Mouse (Mus musculus): ENCODE data around the gene Igf1r.

GRCm38 (mm10) chr7:68054498-68054897 lies 101.9 kb downstream of the Igf1r start:
- TF ChIP-seq CTCF (IDR thresholded peaks at IDR 0.05; ENCODE audit: extremely low read depth, insufficient read depth, insufficient read length, insufficient replicate concordance) = no peak
- no peak for TF ChIP-seq POLR2A (IDR thresholded peaks at IDR 0.05; ENCODE audit: low read depth, low read length)

Measured in spleen, adult 2 months (tissue).